Mouse (Mus musculus) cerebellum, adult 11 months (tissue): ENCODE measurements around the gene Ylpm1.

Experiments
- DNase-seq: peaks from one replicate; pipeline ENCODE4 v3.0.0; 2022

Gene Ylpm1

DNA sequence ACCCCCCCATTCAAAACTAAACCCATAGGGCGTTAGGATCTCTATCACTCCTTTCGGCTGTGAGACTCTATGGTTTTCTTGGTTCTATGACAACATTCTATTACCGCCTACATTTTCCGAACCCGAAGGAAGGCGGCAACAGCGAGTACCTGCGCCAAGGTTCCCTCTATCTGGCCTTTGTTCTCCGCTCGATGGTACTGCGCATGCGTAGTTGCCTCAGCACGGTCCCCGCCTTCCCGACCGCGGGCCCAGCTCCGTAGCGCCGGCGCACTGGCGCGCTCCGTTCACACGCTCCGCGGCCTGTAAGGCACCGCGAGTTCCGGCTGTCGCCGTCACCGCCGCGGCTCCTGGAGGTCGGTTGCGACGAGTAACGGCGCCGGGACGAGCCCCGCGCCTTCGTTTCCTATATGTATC, at the start of gene Ylpm1:
TSS of gene Ylpm1 (plus strand) at position 239 of the 414 bp plus-strand sequence.
- peak; percentile 98 for DNase-seq

DNA sequence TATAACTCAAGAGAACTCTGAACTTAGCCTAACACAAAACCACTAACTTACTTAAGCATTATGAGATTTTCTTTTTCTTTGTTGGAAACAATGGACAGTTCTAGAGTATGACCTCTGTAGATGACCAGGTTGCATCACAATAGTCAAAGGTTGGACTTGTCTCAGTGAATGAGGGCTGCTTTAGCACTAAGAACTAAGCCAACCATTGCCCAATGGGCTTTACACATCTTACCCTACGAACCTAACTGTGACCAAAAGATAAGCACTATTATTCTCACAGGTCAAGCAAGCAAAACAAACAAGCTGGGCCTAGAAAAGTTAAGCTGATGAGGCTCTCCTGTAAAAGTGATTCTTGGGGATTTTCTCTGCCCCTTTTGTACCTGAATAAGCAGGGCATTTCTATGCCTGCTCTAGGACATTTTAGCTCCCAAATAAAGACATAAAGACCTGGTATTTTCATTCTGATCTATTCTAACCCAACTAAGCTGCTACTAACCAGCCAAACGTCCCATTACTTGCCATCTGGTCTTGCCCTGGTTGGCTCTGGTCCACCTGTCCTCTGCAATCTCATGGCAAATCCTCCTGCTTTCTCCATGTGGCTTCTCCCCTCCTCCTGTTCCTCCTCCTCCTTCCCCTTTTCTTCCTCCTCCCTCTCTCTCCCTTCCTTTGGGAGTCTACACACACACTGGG, 48.1 kb upstream of the Ylpm1 start:
- peak; percentile 73 for DNase-seq

DNA sequence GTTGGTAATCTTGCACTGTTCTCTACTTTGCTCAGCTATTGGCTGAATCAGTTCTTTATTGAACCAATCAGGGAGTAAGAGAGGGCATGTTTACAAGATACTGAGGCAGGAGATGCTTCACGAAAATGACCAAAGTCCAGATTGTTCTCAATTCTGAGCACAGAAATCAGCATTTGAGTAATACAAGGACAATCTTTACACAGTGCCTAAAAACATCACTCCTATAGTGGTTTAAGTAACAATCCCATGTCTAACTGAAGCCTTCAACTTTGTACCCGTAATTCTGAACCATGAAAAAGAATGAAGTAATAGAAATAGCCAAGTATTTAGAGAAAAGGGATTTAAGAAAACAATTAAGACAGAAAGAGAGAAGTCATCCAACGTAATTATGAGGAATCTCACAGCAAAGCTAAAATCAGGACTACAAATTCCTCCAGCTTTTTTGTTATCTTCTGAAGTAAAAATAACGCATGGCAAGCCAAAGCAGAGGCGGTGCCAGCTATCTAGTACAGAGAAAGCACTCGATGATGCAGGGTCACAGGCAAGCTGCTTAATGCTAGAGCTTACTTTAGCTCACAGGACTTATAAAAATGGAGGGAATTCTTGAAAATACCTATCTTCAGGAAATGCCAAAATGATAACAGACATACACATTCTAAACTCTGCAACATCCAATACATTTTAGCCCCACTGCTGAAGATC, 47.4 kb upstream of the Ylpm1 start:
- DNase-seq = no peak

DNA sequence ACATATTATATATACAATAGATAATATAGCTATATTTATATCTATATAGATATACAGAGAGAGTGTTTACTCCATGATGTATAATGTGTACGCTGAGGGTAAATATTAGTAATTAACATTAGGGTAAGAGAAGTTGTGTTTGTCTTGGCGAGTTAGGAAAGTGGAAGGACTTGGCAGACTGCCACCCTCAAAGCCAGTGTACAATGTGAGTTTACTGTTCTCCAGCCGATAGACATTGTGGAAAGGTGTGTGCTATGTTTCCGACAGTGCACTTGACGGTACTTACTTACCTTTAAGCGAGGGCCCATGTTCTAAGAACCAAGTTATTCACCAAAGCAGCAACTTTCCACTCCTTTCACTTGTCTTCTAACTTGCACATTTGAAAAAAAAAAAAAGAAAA, 45.4 kb upstream of the Ylpm1 start:
- DNase-seq = no peak

DNA sequence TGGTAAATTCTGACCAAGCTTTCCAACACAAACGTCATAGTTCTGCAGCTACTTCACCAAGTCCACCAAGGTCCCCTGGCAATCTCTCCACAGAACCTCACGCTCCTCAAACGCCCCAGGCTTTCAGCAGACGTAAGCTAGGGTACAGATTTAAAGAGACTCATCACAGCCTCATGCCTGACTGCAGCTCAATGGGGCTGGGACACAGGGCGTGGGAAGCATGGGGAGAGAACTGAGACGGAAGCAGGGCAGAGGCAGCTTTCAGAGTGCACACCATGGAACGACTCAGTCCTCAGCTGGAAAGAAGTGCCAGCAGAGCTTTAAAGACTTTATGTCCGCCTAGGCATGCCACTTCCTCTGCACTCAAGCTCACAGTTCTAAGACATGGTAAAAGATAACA, 44.6 kb upstream of the Ylpm1 start:
- no peak for DNase-seq

DNA sequence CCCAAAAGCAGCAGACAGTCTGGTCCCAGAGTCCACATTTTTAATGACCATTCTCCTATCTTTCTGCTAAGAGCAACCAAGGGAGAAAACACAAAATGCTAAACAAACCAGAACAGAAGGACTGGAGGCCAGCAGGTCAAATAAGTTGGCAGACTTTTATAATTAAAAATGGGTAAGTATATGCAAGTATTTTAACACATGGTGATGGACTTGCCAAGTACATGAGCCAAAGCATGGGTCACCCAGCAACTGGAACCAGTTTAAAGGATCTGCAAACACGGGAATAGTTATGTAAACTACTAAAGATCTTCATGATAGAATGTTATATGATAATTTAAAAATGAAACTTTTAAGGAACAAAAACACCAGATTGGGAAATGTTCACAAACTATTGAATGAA, 43.8 kb upstream of the Ylpm1 start:
- no peak for DNase-seq

DNA sequence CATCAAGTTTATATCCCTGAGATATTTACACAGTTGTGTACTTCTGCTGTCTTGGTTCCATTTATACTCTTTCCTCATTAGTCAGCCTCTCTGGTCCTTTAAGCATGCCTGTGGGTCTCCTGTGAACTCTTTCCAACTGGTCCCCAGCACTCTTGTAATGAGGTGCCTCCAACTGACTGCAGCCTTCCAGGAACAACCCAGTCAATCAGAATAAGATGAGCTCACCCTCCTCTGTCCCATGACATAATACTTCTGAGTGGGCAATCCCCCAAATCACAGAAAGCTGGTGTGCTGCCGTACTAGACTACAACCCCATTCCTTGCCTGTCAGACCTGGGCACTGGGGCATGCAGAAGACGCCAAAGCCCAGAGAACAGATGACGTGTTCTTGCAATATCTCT, 39.8 kb upstream of the Ylpm1 start:
- no peak for DNase-seq

DNA sequence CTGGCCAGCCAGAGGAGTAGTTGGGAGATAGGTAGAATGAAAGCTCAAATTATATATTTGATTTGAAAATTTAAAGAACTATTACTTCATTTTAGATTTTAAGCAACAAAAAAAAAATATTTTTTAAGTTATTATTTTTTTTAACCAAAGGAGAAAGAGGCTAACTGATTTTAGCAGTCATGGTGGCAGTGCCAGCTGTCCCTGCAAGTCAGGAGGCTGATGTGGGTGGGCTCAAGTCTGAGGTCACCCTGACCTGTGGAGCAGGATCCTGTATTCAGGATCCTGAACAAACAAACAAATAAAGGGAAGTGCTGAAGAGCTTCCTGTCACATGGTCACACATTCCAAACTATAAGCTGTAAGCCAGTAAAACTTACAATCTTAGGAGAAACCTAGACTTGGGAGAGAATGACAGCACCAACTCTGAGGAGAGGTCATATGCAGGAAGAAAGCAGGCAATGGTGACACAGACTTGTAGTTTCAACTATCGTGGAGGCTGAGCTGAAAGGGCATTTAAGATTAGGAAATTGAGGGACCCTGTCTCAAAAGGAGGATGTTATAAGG, 37.2 kb upstream of the Ylpm1 start:
- no peak for DNase-seq

DNA sequence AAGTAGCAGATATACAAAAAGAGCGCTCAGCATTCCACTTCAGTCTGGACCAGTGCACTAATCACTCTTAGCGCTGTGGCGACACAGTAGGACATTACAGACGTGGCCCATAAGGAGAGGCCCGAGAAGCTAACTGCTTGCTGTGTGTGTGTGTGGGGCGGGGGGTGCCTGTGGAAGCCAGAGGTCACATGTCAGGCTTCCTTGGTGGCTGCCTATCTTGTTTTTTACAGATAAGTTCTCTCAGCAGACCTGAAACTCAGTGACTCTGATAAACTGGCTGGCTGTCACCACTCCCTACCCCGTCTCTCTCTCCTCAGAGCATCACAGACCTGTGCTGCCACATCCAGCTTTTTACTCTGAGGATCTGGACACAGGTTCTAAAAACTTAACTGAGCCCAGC, 33.5 kb upstream of the Ylpm1 start:
- no peak for DNase-seq

DNA sequence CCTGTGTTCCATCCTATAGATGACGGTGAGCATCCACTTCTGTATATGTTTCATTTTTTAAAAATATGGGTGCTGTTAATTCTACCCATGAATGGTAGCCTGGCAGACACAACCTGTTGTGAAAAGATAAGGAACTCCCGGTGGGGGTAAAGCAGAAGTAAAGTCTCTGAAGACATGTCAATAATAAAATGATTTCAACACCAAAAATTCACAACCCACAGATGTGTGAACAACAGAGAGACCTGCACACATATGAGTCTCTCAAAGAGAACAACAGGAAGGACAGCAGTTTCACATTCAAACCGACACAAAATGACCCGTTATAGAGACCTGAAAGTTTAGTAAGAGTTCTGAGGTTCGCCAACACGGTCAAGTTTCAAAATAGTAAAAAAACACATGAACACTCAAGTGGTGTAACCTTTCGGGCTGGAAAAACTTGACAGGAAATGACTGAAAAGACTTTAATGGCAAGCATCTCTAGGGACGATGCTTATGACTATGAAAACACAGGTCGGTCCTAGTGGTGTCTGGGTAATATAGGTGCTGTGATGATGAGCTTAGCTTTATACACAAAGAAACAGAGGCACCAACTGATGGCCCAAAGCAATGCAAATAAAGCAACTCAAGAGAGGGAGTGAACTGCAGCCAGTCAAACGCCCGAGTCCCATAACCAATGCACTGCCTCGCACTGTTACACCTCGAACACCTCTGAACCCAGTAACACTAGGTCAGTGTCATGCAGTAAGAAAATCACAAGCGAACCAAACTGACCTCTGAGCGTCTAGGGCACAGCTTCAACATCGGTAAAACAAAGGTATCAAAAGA, 27.1 kb upstream of the Ylpm1 start:
- no peak for DNase-seq

DNA sequence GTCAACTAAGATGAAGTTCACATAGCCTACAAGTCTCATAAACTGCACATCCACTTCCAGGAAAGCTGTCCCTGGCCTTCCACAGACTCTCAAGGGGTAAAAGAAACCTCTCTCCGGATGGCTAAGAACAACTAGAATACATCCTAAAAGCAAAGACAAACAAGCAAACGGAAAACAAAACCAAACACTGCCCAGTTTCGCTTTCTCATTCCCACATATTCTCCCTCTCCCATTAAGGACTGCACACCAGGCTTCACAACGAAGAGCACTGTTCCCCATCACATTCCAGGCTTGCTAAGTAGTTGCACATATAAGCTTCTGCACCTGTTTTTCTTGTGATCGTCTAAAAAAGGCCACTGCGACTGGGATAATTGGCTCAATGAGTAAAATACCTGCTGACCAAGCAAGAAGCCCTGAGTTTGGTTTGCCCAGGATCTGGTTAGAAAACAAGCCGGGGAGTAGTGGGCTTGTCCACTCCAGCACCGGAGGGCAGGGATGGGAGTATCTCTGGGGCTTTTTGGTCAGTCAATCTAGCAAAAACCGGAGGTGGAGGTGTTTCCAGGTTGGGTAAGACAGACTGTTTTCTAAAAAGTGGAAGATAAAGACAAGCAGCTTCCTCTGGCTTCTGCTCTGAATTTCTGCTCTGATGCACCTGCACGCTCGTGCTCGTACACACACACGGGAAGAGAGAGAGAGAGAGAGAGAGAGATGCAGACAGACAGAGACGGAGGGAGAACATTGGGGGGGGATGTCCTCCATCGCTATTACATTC, 26.3 kb upstream of the Ylpm1 start:
- DNase-seq = no peak

DNA sequence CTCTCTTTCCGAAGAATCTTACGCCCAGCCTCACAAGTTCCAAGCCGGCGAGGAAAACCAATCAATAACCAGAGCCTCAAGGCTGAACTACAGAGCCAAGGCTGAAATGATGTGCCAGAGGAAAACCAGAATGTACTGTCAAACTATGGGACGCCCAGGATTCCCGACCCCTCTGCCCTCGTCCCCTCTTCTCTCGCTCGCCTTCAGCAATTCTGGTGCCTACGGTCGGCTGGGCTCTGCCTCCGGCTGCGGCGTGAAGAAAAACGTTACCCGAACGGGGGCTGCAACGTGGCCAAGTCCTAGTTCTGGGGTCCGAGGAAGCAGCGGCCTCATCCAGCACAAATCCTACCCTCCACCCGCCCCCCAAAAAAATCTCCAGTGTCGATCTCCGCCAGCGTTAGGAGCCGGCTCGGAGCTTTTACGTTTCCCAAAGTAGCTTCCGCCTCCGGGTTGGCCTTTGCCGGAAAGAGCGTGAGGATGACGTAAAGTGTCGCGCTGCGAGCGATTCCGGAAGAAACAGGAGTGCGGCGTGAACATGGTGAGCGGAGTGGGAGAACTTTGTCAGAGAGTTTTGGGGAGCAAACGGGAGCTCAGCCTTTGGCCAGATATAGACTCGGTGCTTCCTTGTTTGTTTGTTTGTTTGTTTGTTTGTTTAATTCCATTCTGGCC, 25.6 kb upstream of the Ylpm1 start, which contains the start of the genes Fcf1 and Arel1:
TSS of gene Fcf1 (plus strand) at position 470 of the 669 bp plus-strand sequence.
TSS of gene Arel1 (minus strand) at position 473 of the 669 bp plus-strand sequence.
- DNase-seq = peak; percentile 82

DNA sequence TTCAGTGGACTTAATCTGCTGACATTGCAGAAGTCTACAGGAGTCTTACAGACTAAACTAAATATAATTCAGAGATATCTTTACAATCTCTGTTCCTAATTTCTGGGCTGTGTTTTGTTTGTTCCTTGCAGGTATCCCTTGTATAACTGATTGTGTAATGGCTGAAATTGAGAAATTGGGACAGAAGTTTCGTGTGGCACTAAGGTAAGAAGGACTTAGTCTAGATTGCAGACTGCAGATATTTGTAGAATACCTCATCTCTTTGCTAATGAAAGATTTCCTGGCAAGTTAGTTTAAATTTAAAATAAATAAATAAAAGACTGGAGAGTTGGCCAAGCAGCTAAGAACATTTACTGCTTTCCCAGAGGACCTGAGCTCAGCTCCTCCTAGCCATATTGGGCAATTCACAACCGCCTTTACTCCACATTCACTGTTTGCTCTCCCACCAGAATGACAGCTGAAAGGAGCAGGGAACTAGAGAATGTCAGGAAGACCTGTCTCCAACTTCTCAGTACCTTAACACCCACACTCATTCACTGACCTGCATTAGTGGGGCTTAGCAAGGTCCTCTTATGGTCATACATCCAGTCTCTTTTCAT, 16.8 kb upstream of the Ylpm1 start:
- DNase-seq = no peak

DNA sequence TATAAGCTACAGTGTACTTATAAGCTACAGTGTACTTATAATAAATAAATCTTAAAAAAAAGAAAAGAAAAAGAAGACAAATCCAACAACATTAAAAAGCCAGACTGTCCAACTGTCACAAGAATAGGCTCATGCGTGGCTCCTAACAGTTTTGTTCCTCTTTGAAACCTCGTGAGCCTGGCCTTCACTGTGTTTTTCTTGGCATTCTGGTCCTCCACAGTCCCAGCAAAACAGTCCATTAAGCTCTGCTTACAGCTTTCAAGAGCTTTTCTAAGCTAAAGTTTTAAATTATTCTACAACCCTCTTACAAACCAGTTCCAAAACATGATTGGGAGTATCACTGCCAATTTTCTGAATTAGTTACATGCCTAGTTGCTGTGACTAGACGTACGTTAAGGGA, 6.7 kb upstream of the Ylpm1 start:
- no peak for DNase-seq

DNA sequence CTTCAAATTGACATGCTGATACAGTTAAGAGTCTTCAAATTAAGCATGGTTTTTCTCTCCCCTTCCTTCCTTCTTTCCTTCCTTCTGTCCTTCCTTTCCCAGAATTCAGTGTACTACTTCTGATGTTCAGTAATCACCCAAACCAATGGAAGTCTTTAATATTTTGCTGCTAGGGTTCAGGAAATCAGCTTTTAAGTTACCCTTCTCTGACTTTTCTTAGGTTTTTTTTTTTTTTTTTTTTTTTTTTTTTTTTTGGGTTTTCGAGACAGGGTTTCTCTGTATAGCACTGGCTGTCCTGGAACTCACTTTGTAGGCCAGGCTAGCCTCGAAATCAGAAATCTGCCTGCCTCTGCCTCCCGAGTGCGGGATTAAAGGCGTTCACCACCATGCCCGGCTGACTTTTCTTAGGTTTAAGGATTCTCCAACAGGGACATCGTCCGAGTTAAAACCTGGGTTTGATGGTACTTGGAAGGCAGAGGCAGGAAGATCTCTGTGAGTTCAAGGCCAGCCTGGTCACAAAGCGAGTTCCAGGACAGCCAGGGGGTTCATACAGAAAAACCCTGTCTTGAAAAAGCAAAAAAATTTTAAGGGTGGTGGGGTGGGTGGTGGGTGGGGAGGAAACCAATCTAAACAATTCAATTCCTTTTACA, 884 bp upstream of the Ylpm1 start:
- peak; percentile 10 for DNase-seq

DNA sequence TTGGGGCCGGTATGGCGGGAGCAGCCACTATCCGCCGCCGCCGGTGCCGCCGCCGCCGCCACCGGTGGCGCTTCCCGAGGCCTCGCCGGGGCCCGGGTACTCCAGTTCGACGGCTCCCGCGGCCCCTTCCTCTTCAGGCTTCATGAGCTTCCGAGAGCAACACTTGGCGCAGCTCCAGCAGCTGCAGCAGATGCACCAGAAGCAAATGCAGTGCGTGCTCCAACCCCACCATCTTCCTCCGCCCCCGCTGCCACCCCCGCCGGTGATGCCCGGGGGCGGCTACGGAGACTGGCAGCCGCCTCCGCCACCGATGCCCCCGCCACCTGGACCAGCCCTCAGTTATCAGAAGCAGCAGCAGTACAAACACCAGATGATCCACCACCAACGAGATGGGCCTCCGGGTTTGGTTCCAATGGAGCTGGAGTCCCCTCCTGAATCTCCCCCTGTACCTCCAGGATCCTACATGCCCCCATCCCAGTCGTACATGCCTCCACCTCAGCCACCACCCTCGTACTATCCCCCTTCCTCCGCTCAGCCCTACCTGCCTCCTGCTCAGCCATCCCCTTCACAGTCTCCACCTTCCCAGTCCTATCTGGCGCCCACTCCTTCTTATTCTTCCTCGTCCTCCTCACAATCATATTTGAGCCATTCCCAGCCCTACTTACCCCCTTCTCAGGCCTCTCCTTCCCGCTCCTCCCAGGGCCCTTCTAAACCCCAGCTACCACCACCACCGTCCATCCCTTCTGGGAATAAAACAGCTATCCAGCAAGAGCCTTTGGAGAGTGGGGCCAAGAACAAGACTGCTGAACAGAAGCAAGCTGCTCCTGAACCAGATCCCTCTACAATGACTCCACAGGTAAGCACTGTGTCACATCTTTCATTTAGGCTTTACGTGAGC, 629 bp downstream of the Ylpm1 start:
- DNase-seq = peak; percentile 53

DNA sequence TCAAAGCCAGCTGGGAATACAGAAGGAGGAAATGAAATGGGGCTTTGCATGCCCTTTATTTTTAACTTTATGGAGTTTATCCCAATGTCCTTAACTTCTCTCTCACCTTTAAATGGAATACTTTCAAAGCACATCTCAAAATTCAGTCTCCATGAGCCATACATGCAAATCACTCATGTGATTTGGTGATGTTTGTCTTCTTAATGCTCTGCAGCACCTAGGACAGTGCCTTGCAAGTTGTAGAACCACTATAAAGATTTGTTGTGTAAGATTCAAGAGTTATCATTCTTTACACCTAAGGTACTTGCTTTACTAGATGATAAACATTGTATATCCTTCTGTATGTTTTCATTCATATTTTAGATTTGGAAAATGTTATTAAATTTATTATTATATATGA, 2.9 kb downstream of the Ylpm1 start:
- DNase-seq = no peak

DNA sequence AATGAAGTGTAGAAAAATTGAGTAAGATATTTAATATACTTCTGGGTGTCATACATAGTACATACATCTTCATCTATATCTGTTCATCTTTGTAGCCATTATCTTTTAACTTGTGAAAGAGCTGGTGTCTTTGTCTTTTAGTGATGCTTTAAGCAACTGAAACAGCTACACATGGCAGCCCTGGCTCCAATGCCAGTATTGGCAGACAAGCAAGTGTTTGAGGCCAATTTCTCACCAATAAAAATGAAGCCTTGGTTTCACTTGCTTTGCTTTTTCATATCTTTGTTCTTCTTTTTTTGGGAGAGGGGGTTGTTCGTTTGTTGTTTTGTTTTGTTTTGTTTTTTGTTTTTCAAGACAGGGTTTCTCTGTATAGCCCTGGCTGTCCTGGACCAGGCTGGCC, 10.1 kb downstream of the Ylpm1 start:
- DNase-seq = no peak

DNA sequence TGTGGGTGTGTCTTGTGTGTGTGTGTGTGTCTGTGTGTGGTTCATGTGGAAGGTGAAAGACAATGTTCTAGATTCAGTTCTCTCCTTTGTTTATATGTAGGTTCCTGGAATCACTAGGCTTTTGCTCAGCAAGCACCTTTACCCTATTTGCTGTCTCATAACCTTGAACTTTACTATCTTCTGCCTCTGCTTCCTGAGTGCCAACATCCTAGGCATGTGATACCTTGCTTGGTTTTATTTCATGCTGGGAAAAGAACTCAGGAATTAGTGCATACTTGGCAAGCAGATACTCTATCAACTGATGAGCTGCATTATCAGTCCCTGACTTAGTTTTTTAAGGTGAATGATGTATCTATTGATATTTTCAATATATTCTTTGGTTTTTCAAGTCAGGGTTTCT, 10.9 kb downstream of the Ylpm1 start:
- no peak for DNase-seq

DNA sequence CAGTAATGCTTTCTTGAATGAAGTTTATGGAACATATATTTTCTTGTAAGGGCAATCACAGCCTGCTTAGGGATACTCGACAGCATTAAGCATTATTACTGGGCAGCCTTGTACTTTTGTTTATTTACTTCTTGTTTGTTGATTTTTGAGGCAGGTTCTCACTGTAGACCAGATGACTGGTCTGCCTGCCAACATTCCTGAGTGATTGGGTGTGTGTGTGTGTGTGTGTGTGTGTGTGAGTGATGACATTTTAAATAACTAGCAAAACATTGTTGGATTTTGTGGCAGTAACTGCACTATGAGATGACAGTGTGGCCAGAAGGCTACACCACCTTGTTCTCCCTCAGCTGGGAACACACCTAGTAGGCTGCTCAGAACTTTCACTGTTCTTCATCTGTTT, 13.7 kb downstream of the Ylpm1 start:
- no peak for DNase-seq
